Mouse (Mus musculus) cerebellum, adult (tissue): ENCODE data around the gene Slc25a26.

Experiments
- ATAC-seq: cut with Nextera tagmentation; 2 replicates; pipeline ENCODE4 v1.9.2; 2017; ENCODE audit warnings: mild to moderate bottlenecking, moderate library complexity, mixed read lengths; ENCODE audit not compliant: insufficient number of reproducible peaks, low FRiP score, low TSS enrichment

Gene Slc25a26

GRCm38 (mm10) chr6:94634274-94634673 is 134.1 kb downstream of the Slc25a26 start:
- no peak for ATAC-seq

GRCm38 (mm10) chr6:94634710-94635109 is 134.6 kb downstream of the Slc25a26 start:
- no peak for ATAC-seq

GRCm38 (mm10) chr6:94635343-94635742 is 135.2 kb downstream of the Slc25a26 start:
- no peak for ATAC-seq

GRCm38 (mm10) chr6:94637024-94637434 is 136.9 kb downstream of the Slc25a26 start:
- ATAC-seq: no peak

GRCm38 (mm10) chr6:94640297-94640696 is 140.2 kb downstream of the Slc25a26 start:
- peak; percentile 62 for ATAC-seq

GRCm38 (mm10) chr6:94642048-94642447 is 141.9 kb downstream of the Slc25a26 start:
- no peak for ATAC-seq

- no peak for ATAC-seq
These were observed 143.9 kb downstream of the Slc25a26 start for GRCm38 (mm10) chr6:94643989-94644388.

GRCm38 (mm10) chr6:94644641-94645040 is 144.5 kb downstream of the Slc25a26 start:
- no peak for ATAC-seq

GRCm38 (mm10) chr6:94645723-94646122 is 145.6 kb downstream of the Slc25a26 start:
- no peak for ATAC-seq

- no peak for ATAC-seq
These were observed 146.2 kb downstream of the Slc25a26 start for GRCm38 (mm10) chr6:94646274-94646863.

GRCm38 (mm10) chr6:94646902-94647301 is 146.8 kb downstream of the Slc25a26 start:
- no peak for ATAC-seq

- ATAC-seq: peak; percentile 65
These were observed 147.7 kb downstream of the Slc25a26 start for GRCm38 (mm10) chr6:94647574-94648430.

- no peak for ATAC-seq
These were observed 148.4 kb downstream of the Slc25a26 start for GRCm38 (mm10) chr6:94648496-94648895.

- ATAC-seq: no peak
These were observed 149.5 kb downstream of the Slc25a26 start for GRCm38 (mm10) chr6:94649637-94650036.

GRCm38 (mm10) chr6:94651541-94651940 is 151.4 kb downstream of the Slc25a26 start:
- ATAC-seq: no peak

- no peak for ATAC-seq
These were observed 152.6 kb downstream of the Slc25a26 start for GRCm38 (mm10) chr6:94652659-94653213.

- ATAC-seq: no peak
These were observed 153.5 kb downstream of the Slc25a26 start for GRCm38 (mm10) chr6:94653388-94654316.
